Mouse (Mus musculus): ENCODE data around the gene Polr1a. TPM values are rescaled to one million over a fixed set of nuclear protein-coding genes. Genes with fewer than 3 reads are reported as not detected.

Polr1a gene
- polyA plus RNA-seq, 1 experiment from 2014 or later: 38.2 TPM

- Histone ChIP-seq H3K4me1 (ENCODE audit: control insufficient read depth, insufficient read depth, low read length) (no peaks in the 10 kb centered on the region), H3K27me3 (ENCODE audit: control insufficient read depth, insufficient read depth, low read length) (no peaks in the 10 kb centered on the region), H3K4me2 (ENCODE audit: low read depth, low read length) (no peak overlapping the region), H3K9ac (replicated peaks; ENCODE audit: low read length) (no peak overlapping the region), H3K9me3 (replicated peaks; ENCODE audit: control insufficient read depth, low read length) (no peaks in the 10 kb centered on the region), H3K4me3 (ENCODE audit: low read depth, low read length) (no peak overlapping the region), H3K36me3 (replicated peaks; ENCODE audit: control insufficient read depth, insufficient read depth, low read depth, low read length) (peaks cover 11% of the 10 kb centered on the region), H3K27ac (replicated peaks; ENCODE audit: low read depth, low read length) (no peak overlapping the region)
- no peak for DNase-seq (ENCODE audit: low spot score)
- no peak for ATAC-seq (replicated peaks; ENCODE audit: insufficient number of reproducible peaks, low FRiP score, low TSS enrichment, low read depth)
- WGBS: 93% methylated on average over 7 of the region's 7 CpGs
Measured at GRCm38 (mm10) chr6:71976592-71976991, 67.7 kb downstream of the Polr1a start.

GRCm38 (mm10) chr6:71980165-71980564 lies 71.3 kb downstream of the Polr1a start:
- ATAC-seq (replicated peaks; ENCODE audit: insufficient number of reproducible peaks, low FRiP score, low TSS enrichment, low read depth): no peak
- peaks cover 2% of the 10 kb centered on the region; the same call in 1 of the 2 replicates for H3K36me3 ChIP-seq (replicated peaks; ENCODE audit: control insufficient read depth, insufficient read depth, low read depth, low read length)
- WGBS: 83% methylated on average over 8 of the region's 8 CpGs
- no peak for DNase-seq (ENCODE audit: low spot score)
- no peaks in the 10 kb centered on the region for H3K27me3 ChIP-seq (ENCODE audit: control insufficient read depth, insufficient read depth, low read length)
- no peak overlapping the region for H3K9ac ChIP-seq (replicated peaks; ENCODE audit: low read length)
- H3K4me2 ChIP-seq (ENCODE audit: low read depth, low read length): no peak overlapping the region
- no peak overlapping the region for H3K27ac ChIP-seq (replicated peaks; ENCODE audit: low read depth, low read length)
- H3K4me3 ChIP-seq (ENCODE audit: low read depth, low read length): no peak overlapping the region
- H3K9me3 ChIP-seq (replicated peaks; ENCODE audit: control insufficient read depth, low read length): no peaks in the 10 kb centered on the region
- no peaks in the 10 kb centered on the region for H3K4me1 ChIP-seq (ENCODE audit: control insufficient read depth, insufficient read depth, low read length)

GRCm38 (mm10) chr6:71980587-71980986 lies 71.7 kb downstream of the Polr1a start:
- no peak for ATAC-seq (replicated peaks; ENCODE audit: insufficient number of reproducible peaks, low FRiP score, low TSS enrichment, low read depth)
- Histone ChIP-seq H3K27ac (replicated peaks; ENCODE audit: low read depth, low read length) (no peak overlapping the region), H3K4me2 (ENCODE audit: low read depth, low read length) (no peak overlapping the region), H3K4me1 (ENCODE audit: control insufficient read depth, insufficient read depth, low read length) (no peaks in the 10 kb centered on the region), H3K9me3 (replicated peaks; ENCODE audit: control insufficient read depth, low read length) (no peaks in the 10 kb centered on the region), H3K27me3 (ENCODE audit: control insufficient read depth, insufficient read depth, low read length) (no peaks in the 10 kb centered on the region), H3K9ac (replicated peaks; ENCODE audit: low read length) (no peak overlapping the region), H3K36me3 (replicated peaks; ENCODE audit: control insufficient read depth, insufficient read depth, low read depth, low read length) (peaks cover 2% of the 10 kb centered on the region; the same call in 1 of the 2 replicates), H3K4me3 (ENCODE audit: low read depth, low read length) (no peak overlapping the region)
- DNase-seq (ENCODE audit: low spot score): no peak
- 95% methylated on average over 2 of the region's 2 CpGs for WGBS

GRCm38 (mm10) chr6:71981450-71981849 lies 72.6 kb downstream of the Polr1a start:
- no peak overlapping the region for H3K9ac ChIP-seq (replicated peaks; ENCODE audit: low read length)
- DNase-seq (ENCODE audit: low spot score) (no peak), ATAC-seq (replicated peaks; ENCODE audit: insufficient number of reproducible peaks, low FRiP score, low TSS enrichment, low read depth) (no peak)
- no peak overlapping the region for H3K27ac ChIP-seq (replicated peaks; ENCODE audit: low read depth, low read length)
- H3K4me2 ChIP-seq (ENCODE audit: low read depth, low read length): no peak overlapping the region
- peaks cover 2% of the 10 kb centered on the region; the same call in 1 of the 2 replicates for H3K36me3 ChIP-seq (replicated peaks; ENCODE audit: control insufficient read depth, insufficient read depth, low read depth, low read length)
- H3K4me1 ChIP-seq (ENCODE audit: control insufficient read depth, insufficient read depth, low read length): no peaks in the 10 kb centered on the region
- WGBS: 93% methylated on average over 4 of the region's 4 CpGs
- no peaks in the 10 kb centered on the region for H3K27me3 ChIP-seq (ENCODE audit: control insufficient read depth, insufficient read depth, low read length)
- H3K9me3 ChIP-seq (replicated peaks; ENCODE audit: control insufficient read depth, low read length): no peaks in the 10 kb centered on the region
- H3K4me3 ChIP-seq (ENCODE audit: low read depth, low read length): no peak overlapping the region

GRCm38 (mm10) chr6:71985984-71986383 lies 77.1 kb downstream of the Polr1a start:
- Histone ChIP-seq H3K4me1 (ENCODE audit: control insufficient read depth, insufficient read depth, low read length) (peaks cover 5% of the 10 kb centered on the region; the same call in 1 of the 2 replicates), H3K9ac (replicated peaks; ENCODE audit: low read length) (no peak overlapping the region), H3K27me3 (ENCODE audit: control insufficient read depth, insufficient read depth, low read length) (no peaks in the 10 kb centered on the region), H3K36me3 (replicated peaks; ENCODE audit: control insufficient read depth, insufficient read depth, low read depth, low read length) (no peaks in the 10 kb centered on the region), H3K9me3 (replicated peaks; ENCODE audit: control insufficient read depth, low read length) (no peaks in the 10 kb centered on the region), H3K27ac (replicated peaks; ENCODE audit: low read depth, low read length) (no peak overlapping the region), H3K4me2 (ENCODE audit: low read depth, low read length) (no peak overlapping the region), H3K4me3 (ENCODE audit: low read depth, low read length) (no peak overlapping the region)
- 87% methylated on average over 4 of the region's 4 CpGs for WGBS
- ATAC-seq (replicated peaks; ENCODE audit: insufficient number of reproducible peaks, low FRiP score, low TSS enrichment, low read depth) (no peak), DNase-seq (ENCODE audit: low spot score) (no peak)

GRCm38 (mm10) chr6:71987546-71988248 lies 78.8 kb downstream of the Polr1a start:
- no peaks in the 10 kb centered on the region for H3K36me3 ChIP-seq (replicated peaks; ENCODE audit: control insufficient read depth, insufficient read depth, low read depth, low read length)
- DNase-seq (ENCODE audit: low spot score) (peak; percentile 24), ATAC-seq (replicated peaks; ENCODE audit: insufficient number of reproducible peaks, low FRiP score, low TSS enrichment, low read depth) (no peak; the same call in 1 of the 2 replicates)
- no peaks in the 10 kb centered on the region for H3K27me3 ChIP-seq (ENCODE audit: control insufficient read depth, insufficient read depth, low read length)
- no peak overlapping the region for H3K9ac ChIP-seq (replicated peaks; ENCODE audit: low read length)
- WGBS: 48% methylated on average over 7 of the region's 7 CpGs
- H3K27ac ChIP-seq (replicated peaks; ENCODE audit: low read depth, low read length): no peak overlapping the region
- no peaks in the 10 kb centered on the region for H3K9me3 ChIP-seq (replicated peaks; ENCODE audit: control insufficient read depth, low read length)
- H3K4me3 ChIP-seq (ENCODE audit: low read depth, low read length): no peak overlapping the region
- H3K4me1 ChIP-seq (ENCODE audit: control insufficient read depth, insufficient read depth, low read length): peaks cover 7% of the 10 kb centered on the region; the same call in 1 of the 2 replicates
- H3K4me2 ChIP-seq (ENCODE audit: low read depth, low read length): no peak overlapping the region

GRCm38 (mm10) chr6:71989647-71990351 lies 80.9 kb downstream of the Polr1a start:
- Histone ChIP-seq H3K4me1 (ENCODE audit: control insufficient read depth, insufficient read depth, low read length) (peaks cover 7% of the 10 kb centered on the region; the same call in 1 of the 2 replicates), H3K4me3 (ENCODE audit: low read depth, low read length) (no peak overlapping the region), H3K9me3 (replicated peaks; ENCODE audit: control insufficient read depth, low read length) (no peaks in the 10 kb centered on the region), H3K9ac (replicated peaks; ENCODE audit: low read length) (no peak overlapping the region), H3K27me3 (ENCODE audit: control insufficient read depth, insufficient read depth, low read length) (no peaks in the 10 kb centered on the region), H3K36me3 (replicated peaks; ENCODE audit: control insufficient read depth, insufficient read depth, low read depth, low read length) (no peaks in the 10 kb centered on the region), H3K4me2 (ENCODE audit: low read depth, low read length) (no peak overlapping the region), H3K27ac (replicated peaks; ENCODE audit: low read depth, low read length) (peak overlapping the region; percentile 52)
- WGBS: 21% methylated on average over 8 of the region's 8 CpGs
- DNase-seq (ENCODE audit: low spot score): peak; percentile 87
- ATAC-seq (replicated peaks; ENCODE audit: insufficient number of reproducible peaks, low FRiP score, low TSS enrichment, low read depth): peak; percentile 79

- WGBS: 37% methylated on average over 8 of the region's 8 CpGs
- Histone ChIP-seq H3K4me2 (ENCODE audit: low read depth, low read length) (no peak overlapping the region), H3K4me3 (ENCODE audit: low read depth, low read length) (no peak overlapping the region), H3K9ac (replicated peaks; ENCODE audit: low read length) (no peak overlapping the region), H3K9me3 (replicated peaks; ENCODE audit: control insufficient read depth, low read length) (no peaks in the 10 kb centered on the region), H3K27me3 (ENCODE audit: control insufficient read depth, insufficient read depth, low read length) (no peaks in the 10 kb centered on the region), H3K4me1 (ENCODE audit: control insufficient read depth, insufficient read depth, low read length) (peaks cover 7% of the 10 kb centered on the region; the same call in 1 of the 2 replicates), H3K36me3 (replicated peaks; ENCODE audit: control insufficient read depth, insufficient read depth, low read depth, low read length) (no peaks in the 10 kb centered on the region), H3K27ac (replicated peaks; ENCODE audit: low read depth, low read length) (peak overlapping the region; percentile 52)
- peak; percentile 13 for DNase-seq (ENCODE audit: low spot score)
- no peak for ATAC-seq (replicated peaks; ENCODE audit: insufficient number of reproducible peaks, low FRiP score, low TSS enrichment, low read depth)
Measured at GRCm38 (mm10) chr6:71990371-71990837, 81.6 kb downstream of the Polr1a start.
